Mouse (Mus musculus) kidney, postnatal 10 days (tissue): ENCODE results near the gene Il11.

Experiments used
- DNase-seq: peaks from one replicate; pipeline ENCODE4 v3.0.0; 2021; ENCODE audit warnings: mixed read lengths

Gene Il11

GRCm38 (mm10) chr7:4741151-4741550 is 41.5 kb downstream of the Il11 start:
- peak; percentile 78 for DNase-seq

GRCm38 (mm10) chr7:4740309-4740727 is 42.3 kb downstream of the Il11 start:
- DNase-seq = no peak

GRCm38 (mm10) chr7:4739544-4740275 is 42.9 kb downstream of the Il11 start, which contains the start of gene Kmt5c:
Gene Kmt5c (plus strand): TSS chr7:4740115.
- DNase-seq = peak; percentile 98

GRCm38 (mm10) chr7:4739041-4739543 is 43.6 kb downstream of the Il11 start:
- no peak for DNase-seq

GRCm38 (mm10) chr7:4732968-4733392 is 49.7 kb downstream of the Il11 start:
- peak; percentile 44 for DNase-seq

- no peak for DNase-seq
Observed at GRCm38 (mm10) chr7:4731090-4731489, 51.6 kb downstream of the Il11 start.

- DNase-seq = no peak
Observed at GRCm38 (mm10) chr7:4725169-4725568, 57.5 kb downstream of the Il11 start, which contains the start of gene Tmem150b. Gene Tmem150b (minus strand): TSS chr7:4725249.

- no peak for DNase-seq
Observed at GRCm38 (mm10) chr7:4724359-4724758, 58.3 kb downstream of the Il11 start.

- DNase-seq = peak; percentile 37
Observed at GRCm38 (mm10) chr7:4723508-4723907, 59.2 kb downstream of the Il11 start.
